Mouse (Mus musculus) brown adipose tissue, adult 24 weeks (tissue): ENCODE data around the gene Ptpdc1. TPM values are rescaled to one million over a fixed set of nuclear protein-coding genes. Genes with fewer than 3 reads are reported as not detected.

Experiments used
- H3K27ac ChIP-seq: fragments of 200-500 bp; replicated peaks from 2 replicates; pipeline ENCODE4 v1.5.1; 2012; ENCODE audit warnings: low read depth, mild to moderate bottlenecking, low read length
- H3K4me1 ChIP-seq: fragments of 200-500 bp; 2 replicates; pipeline ENCODE4 v1.6.1; 2012; ENCODE audit warnings: low read length, mixed read lengths; ENCODE audit not compliant: control insufficient read depth, insufficient read depth, insufficient read length
- H3K4me3 ChIP-seq: fragments of 200-500 bp; 2 replicates; pipeline ENCODE4 v1.5.1; 2012; ENCODE audit warnings: low read depth, mild to moderate bottlenecking, low read length, moderate library complexity; ENCODE audit not compliant: insufficient read depth
- polyA plus RNA-seq: library from polyadenylated mRNA; stranded (reverse); fragments of >200 nt; gene quantifications from 2 replicates; pipeline ENCODE4 v1.2.4, GENCODE M21; 2012; ENCODE audit not compliant: missing spikeins, insufficient read depth, insufficient read length

Ptpdc1 gene
- polyA plus RNA-seq, 1 experiment, result 3.1 TPM

DNA sequence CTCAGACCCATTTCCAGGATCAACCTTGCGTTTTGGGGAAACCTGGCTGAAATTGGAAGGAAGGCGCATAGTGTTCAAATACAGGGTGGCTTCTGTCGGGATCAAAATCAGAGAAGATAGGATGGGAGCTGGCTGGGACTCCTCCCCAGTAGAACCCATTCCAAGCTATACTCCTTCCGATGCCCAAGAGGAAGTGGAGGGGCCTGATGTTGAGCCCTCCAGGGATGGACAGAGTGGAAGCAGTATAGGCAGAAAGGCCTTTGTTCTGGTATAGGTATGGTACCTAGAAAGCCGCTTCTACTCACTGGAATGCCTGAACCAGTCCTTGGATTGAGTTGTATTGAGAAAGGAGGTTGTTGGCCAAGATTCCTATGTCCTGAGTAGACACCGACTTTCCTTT is 35.3 kb upstream of the Ptpdc1 start:
- no peak overlapping the region for H3K27ac ChIP-seq
- no peak overlapping the region for H3K4me3 ChIP-seq
- H3K4me1 ChIP-seq, result peaks cover 4% of the 10 kb centered on the region

DNA sequence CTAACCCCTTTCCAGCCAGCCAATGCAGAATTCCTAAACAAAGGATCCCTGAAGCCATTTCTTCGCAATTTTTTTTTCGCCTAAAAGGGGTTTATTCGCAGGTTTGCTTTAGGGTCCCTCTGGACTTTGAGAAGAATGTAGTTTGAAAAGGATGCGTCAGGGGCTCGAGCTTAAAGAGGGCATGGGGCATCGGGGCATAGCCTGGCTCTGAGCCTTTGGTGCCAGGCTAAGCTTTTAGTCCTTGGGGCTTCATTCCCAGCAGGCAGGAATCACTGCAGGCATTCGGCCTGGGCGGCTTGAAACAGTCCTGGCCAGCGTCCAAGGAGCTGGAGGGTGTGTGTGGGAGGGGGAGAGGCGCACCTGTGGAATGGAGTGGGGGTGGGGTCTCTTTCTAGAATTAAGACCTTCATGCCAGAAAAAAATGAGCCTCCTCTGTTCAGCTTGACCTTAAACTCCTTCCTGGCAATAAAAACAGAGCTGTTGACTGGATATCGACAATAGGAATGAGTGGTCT is 34.8 kb upstream of the Ptpdc1 start:
- Histone ChIP-seq H3K4me3 (no peak overlapping the region), H3K4me1 (peaks cover 4% of the 10 kb centered on the region), H3K27ac (no peak overlapping the region)

DNA sequence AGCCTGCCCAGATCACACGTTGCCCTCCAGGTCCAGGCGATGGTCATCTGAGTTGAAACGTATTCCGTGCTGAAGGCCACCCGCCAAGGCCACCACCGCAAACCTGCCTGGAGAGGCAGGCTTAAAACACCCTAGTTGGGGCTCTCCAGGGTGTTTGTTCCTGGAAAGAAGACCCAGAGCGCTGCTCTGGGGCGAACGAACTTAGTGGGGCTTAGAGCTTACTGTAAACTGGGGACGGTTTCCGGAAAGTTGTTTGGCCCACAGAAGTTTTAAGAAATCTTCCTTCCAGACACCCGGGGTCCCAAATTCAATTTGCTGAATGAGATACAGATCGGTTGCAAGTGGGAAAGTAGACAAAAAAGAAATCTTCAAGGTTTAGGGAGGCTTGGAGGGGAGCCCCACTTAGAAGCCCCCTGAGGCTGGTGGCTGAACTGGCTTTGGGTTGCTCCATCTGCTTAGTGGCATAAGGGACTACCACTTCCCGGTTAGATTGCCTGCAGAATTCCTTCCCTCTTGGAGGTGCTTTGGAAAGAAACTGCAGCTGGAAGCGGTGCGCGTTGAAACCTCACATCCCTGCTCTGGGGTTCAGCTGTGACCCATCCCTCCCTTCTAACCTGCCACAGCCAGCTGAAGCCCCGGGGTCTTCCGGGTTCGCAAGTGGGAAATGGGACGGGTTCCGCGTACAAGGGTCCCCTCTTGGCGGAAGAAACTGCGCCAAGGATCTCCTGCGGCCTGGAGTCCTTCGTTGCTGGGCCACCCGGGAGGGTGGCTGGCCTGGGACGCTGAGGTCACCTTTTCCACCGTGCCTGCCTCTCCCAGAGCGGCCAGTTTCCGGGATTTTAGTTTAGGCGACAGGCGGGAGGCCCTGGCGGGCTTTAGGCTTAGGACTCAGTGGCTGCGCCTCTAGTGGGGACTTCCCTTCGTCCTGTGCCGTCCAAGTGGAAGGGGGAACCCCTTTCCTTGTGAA is 34.1 kb upstream of the Ptpdc1 start:
- H3K27ac ChIP-seq, result no peak overlapping the region

DNA sequence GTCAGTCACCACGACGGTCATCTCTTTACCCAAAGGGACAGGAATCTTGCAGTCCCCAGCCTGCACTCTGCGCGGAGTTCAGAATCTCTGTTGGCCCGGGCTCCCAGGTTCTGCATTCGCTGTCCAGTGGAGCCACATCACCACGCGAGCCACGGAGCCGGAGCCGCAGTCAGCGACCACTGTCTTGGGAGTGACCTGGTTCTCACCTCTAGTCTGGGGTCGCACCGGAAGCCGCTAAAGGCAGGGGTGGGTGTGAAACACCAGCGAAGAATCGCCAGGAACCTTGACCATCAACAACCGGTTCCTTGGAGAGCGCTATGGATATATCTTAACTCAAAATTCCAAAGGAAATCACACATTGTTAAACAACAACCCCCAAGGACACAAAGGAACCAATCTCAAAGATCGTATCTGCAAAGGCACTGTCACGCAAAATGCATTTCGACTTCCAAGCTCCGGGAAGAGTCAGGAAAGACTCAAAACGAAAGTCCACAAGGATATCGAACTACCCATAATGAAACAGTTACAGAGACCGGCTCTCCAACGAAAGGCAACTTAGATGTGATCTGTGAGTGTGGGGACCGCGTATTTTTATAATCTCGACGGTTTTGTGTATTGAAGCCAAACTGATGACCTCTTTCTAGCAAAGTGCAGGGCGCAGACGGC is 33.3 kb upstream of the Ptpdc1 start:
- Histone ChIP-seq H3K4me3 (peak overlapping the region; percentile 31), H3K27ac (no peak overlapping the region), H3K4me1 (peaks cover 4% of the 10 kb centered on the region)

More for the DNA sequence above, 34.1 kb upstream of the Ptpdc1 start:
- Histone ChIP-seq H3K4me1 (peaks cover 4% of the 10 kb centered on the region), H3K4me3 (peak overlapping the region; percentile 31)

DNA sequence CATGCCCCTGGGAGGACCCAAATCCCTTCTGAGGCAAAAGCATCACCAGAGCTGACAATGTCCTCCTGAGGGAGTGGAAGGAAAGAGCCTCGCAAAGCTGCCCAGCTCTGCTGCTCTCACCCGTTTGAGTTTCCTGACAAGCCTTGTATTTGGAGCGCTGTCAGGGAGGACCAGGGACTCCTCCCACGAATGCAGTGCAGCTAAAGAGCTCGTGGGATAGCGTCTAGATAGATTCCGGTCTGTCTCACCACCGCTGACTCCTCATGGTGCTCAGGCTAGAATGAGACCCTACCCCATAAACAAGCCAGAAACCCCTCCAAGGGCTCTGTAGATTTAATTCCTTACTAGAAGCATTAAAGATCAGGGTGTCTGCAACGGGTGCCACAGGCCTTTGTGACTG is 32.3 kb upstream of the Ptpdc1 start:
- Histone ChIP-seq H3K27ac (no peak overlapping the region), H3K4me1 (peaks cover 4% of the 10 kb centered on the region), H3K4me3 (no peak overlapping the region)

DNA sequence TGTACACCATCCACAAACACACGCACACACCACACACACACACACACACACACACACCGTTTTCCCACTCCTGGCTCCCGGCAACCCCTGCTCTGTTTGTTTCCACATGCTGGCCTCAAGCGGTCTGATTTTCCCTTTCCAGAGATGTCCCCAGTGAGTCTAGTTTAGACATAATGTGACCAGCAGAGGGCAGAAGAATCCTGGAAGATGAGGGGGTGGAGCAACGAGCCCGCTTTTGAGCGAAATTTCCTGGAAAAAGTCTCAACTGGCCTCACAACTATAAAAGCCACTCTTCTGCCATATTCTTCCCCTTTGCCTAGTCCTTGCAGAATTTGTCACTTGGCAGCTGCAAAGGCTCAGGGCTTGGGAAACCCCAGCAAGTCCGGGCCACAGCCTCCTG is 30.2 kb upstream of the Ptpdc1 start:
- no peak overlapping the region for H3K27ac ChIP-seq
- H3K4me1 ChIP-seq, result peaks cover 4% of the 10 kb centered on the region
- no peak overlapping the region for H3K4me3 ChIP-seq

DNA sequence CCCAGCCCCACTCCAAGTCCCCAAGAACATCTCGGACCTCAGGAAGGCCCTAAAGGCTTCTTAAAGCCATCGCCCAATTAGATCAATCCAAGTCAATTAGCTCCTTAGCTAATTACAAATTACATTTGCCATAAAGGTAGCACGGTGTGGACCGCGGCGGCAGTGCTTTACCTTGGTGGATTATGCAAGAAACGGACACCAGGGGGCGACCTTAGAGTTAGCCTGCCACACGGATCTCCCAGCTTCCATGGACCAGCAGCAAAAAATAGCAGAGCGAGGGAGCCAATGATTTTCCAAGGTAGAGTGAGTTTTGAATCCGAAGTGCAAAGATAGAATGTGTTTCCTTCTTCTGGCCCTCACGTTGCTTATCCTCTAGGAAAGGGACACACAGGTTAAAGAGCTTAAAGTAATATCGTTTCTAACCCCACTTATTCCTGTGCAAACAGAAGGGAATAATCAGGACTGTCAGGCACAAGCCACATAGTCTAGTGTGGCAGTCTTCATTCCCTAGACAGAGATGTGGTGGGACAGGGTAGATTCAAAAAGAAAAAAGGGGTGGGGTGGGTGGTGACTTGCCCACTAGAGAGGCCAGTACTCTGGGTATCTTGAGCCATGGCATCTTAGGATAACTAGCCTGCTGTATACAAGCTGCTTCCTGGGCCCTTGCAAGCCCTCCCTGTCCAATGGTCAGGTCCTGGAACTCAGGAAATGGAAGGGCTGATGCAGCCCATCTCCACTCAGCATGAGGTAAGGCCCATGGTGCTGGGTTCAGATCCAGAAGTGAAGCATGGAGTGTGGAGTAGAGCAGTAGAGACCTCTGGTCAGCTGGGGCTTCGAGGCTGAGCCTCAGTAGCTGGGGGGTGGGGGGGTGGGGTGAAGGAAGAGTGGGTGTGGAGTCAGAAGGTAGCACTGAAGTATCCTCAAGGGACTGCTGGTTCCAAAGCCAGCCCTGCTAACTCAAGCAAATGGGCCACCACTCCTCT is 28.6 kb upstream of the Ptpdc1 start:
- no peak overlapping the region for H3K27ac ChIP-seq
- peaks cover 4% of the 10 kb centered on the region for H3K4me1 ChIP-seq
- no peak overlapping the region for H3K4me3 ChIP-seq

DNA sequence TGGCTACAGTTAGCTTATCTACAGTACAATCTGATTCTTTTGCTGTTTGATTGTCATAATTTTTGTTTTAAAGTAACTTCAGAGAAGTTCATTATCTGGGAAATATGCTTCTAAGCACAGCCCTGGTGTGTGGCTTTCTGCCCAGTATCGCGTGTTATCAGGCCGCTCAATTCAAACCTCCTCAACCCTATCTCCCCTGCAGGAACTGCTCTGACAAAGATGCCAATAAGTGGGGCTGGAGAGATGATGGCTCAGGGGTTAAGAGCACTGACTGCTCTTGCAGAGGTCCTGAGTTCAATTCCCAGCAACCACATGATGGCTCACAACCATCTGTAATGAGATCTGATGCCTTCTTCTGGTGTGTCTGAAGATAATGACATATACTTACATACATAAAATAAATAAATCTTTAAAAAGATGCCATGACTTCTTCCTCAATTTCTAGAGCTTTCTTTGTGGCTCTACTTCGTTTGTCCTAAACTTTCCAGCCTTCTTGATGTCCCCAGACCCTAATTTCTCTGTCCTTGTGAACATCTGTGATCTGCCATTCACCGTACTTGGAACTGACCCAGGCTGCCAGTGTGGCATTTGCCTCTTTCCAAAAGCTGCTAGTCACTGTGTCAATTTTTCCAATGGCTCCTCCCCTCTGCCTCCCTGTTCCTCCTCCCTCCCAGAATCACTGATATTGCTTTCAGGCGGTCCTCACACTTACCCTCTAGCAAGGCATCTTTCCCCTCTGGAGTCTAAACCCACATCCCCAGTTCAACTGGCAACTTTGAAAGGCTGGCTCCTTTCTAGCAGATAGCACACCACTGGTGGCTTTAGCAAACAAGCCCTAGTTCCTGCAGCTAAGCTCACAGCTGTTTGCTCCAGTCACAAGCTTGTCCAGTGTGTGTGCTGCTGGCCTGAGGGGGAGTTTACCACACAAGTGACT is 25.9 kb upstream of the Ptpdc1 start:
- no peaks in the 10 kb centered on the region for H3K4me1 ChIP-seq
- H3K27ac ChIP-seq, result no peak overlapping the region
- no peak overlapping the region for H3K4me3 ChIP-seq

DNA sequence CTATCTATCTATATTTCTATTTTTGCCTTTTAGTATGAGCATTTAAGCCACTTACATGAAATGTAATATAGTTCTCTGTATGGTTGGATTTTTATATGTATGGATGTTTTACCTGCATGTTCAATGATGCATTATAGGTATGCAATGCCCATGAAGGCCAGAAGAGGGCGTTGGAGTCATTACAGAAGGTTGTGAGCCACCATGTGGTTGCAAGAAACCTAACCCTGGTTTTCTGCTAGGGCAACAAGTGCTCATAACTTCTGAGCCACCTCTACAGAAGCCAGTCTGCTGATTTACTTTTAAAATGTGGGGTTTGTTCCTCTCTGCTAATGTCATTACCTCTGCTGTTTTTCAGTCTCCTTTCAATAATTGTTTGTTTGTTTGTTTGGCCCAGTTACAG is 25.2 kb upstream of the Ptpdc1 start:
- no peak overlapping the region for H3K27ac ChIP-seq
- no peaks in the 10 kb centered on the region for H3K4me1 ChIP-seq
- H3K4me3 ChIP-seq, result no peak overlapping the region

DNA sequence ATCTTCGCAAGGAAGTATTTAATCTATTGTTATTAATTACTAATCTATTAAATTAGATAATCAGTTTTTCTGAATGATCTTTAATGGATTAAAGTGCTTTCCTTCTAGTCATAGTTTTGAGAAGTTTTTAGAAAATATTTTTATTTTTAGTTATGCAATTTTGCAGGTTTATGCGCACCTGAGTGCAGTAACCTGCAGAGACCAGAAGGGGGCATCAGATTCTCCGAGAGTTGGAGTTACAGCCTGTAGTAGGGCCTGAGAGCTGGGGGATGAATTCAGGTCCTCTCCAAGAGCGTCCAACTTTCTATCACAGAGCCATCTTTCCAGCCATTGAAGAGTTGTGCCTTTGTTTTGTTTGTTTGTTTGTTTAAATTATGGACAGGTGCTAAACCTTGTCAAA is 21.2 kb upstream of the Ptpdc1 start:
- H3K4me3 ChIP-seq, result no peak overlapping the region
- no peaks in the 10 kb centered on the region for H3K4me1 ChIP-seq
- H3K27ac ChIP-seq, result no peak overlapping the region

DNA sequence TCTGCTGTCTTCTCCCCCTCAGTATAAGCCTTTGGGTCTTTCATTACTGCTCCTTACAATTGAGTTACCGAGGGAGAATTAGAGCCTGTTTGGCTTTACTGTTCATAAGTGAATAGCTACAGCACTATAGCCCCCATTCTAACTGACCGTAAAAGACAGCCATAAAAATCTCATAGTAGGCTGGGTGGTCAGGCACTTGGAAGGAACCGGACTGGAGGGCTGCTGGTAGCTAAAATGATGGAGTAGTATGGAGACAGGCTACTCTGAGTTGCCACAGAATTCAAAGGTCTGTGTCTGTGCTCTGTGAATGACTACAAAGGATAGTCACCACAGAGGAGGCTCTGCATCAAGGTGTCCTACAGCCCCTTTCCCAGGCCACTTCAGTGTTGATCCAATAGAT is 18.5 kb upstream of the Ptpdc1 start:
- H3K4me1 ChIP-seq, result no peaks in the 10 kb centered on the region
- no peak overlapping the region for H3K4me3 ChIP-seq
- H3K27ac ChIP-seq, result no peak overlapping the region

DNA sequence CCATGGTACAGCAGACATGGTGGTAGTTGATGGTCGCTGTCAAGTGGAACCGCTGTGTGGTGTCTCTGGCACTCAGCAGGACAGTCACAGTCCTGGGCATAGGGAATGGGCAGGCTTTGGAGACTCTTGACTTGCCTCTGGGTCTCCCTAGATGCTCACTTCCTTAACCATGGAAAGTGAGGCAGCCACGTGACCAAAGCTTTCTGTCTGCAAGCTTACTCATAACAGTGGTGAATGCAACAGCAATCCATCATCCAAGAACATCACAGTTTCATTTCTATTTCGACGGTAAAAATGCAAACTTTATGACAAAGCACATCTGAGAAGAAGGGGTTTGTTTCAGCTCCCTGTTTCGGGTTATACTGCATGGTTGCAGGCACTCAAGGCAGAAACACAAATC is 17.6 kb upstream of the Ptpdc1 start:
- H3K4me1 ChIP-seq, result no peaks in the 10 kb centered on the region
- no peak overlapping the region for H3K4me3 ChIP-seq
- no peak overlapping the region for H3K27ac ChIP-seq

DNA sequence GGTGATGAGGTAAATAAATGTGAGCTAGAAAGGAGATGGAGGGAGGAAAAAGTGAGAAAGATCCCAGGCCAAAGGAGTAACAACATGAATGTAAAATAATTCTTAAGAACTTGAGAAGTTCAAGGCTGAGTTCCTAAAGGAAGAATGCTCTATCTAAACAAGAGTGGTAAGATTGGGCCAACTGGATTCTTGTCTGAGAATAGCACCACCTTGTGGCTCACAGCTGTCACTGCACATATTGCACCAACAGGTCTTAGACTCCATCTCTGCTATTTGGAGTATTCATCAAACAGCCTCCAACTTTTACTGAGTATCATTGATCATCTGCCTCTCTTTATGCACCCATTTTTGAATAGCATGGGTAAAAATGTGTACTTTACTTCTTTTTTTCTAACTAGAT is 14.1 kb upstream of the Ptpdc1 start:
- H3K4me3 ChIP-seq, result no peak overlapping the region
- H3K4me1 ChIP-seq, result no peaks in the 10 kb centered on the region

DNA sequence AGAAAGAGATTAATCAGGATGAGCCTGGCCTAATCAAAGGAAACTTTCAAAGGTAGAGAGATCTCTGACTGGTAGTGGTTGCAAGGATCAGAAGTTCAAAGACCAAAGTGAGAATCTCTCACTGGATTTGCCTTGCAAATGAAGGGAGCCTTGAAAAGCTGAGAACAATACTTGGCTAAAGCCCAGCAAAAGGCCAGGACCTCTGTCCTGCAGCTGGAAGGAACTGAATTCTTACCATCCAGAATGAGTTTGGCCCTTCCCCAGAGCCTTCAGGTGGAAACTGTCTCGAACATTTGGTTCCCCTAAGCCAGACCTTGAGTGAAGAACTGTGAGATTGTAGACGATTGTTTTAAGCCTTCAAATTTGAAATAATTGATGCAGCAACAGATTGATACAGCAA is 12.2 kb upstream of the Ptpdc1 start:
- Histone ChIP-seq H3K4me1 (no peaks in the 10 kb centered on the region), H3K27ac (no peak overlapping the region), H3K4me3 (no peak overlapping the region)

More for the DNA sequence above, 14.1 kb upstream of the Ptpdc1 start:
- H3K27ac ChIP-seq, result no peak overlapping the region
